Mouse (Mus musculus): ENCODE results near the gene Rad50.

DNA sequence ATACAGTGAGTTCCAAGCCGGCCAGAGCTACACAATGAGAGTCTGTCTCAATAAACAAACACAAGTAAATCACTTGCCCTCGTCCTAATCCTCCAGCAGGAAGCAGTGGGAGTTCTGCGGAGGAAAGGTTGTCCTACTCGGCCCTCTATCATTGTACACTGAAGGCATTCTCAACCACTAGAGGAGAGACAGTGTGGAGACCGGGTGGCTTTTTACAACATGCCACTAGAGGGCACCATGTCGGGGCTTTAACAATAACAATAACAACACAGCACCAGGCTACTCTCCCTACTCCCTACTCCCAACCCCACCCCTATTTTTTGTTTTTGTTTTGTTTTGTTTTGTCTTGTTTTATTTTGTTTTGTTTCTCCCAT, 30.4 kb upstream of the Rad50 start:
- no peak for TF ChIP-seq CTCF (IDR thresholded peaks at IDR 0.05; ENCODE audit: low read depth, low read length)
- TF ChIP-seq POLR2A (IDR thresholded peaks at IDR 0.05; ENCODE audit: borderline replicate concordance, low read depth, low read length): no peak

Data from bone marrow macrophage, adult 2 months (primary cell).